Mouse (Mus musculus): ENCODE measurements at regions not wholly inside any gene's neighbourhood (a gene's known extent, or its start where the extent isn't known, plus 50 kb on each side); places are given as distances from the start of the nearest gene placed in this dataset.

- no peak for ATAC-seq
Observed at GRCm38 (mm10) chr5:74767993-74768392, 65.3 kb upstream of the Lnx1 start.

- ATAC-seq: no peak
Observed at GRCm38 (mm10) chr5:74766211-74766610, 63.5 kb upstream of the Lnx1 start.

GRCm38 (mm10) chr5:74765061-74765767, 62.5 kb upstream of the Lnx1 start:
- no peak for ATAC-seq

- ATAC-seq: no peak
Observed at GRCm38 (mm10) chr5:74757557-74757956, 54.8 kb upstream of the Lnx1 start.

- no peak for ATAC-seq
Observed at GRCm38 (mm10) chr5:74752961-74753360, 50.2 kb upstream of the Lnx1 start.
